Mouse (Mus musculus): ENCODE measurements around the gene Cox10. TPM values are rescaled to one million over a fixed set of nuclear protein-coding genes. Genes with fewer than 3 reads are reported as not detected.
A peak's percentile ranks its signal among the peaks of the same experiment; 100 is the strongest.

Cox10 gene
- polyA plus RNA-seq, 1 experiment = 26.1 TPM

DNA sequence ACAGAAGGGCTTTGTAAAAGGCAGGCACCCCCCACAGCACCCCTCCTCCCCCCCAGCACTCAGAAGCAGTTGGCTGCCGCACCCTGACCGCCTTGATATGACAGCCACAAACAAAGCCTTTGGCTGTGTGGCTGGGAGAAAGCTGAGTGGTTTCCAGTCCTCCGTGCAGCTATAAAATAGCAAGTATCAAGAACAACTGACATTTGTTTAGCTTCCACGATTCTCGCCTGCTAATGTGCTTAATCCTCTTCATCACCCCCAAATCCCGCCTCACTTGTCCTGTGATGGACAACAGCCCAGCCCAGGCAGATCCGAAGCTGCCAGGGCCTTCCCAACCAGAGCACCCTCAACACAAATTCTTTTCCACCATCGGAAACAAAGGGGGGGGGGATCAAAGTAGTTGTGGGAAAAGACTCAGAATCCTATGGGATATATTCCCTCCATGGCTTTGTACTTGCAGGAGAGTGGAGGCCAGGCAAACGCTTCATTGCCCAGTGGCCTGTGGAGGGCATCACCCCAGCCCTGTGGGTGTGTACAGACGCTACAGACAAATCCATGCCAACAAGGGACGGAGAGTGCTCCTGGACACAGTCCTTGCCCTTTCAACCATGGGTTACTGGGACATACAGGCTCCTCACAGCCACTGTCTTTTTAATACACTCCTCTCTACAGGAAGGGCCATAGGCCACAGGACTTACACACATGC, 109.9 kb downstream of the Cox10 start:
- peak overlapping the region; percentile 38 for H3K4me3 ChIP-seq (replicated peaks)
- no peaks in the 10 kb centered on the region for H3K9me3 ChIP-seq
- H3K4me1 ChIP-seq = peaks cover 72% of the 10 kb centered on the region
- TF ChIP-seq GATA1 (IDR thresholded peaks at IDR 0.05; ENCODE audit: borderline replicate concordance, low read length) (no peak), FLI1 (IDR thresholded peaks at IDR 0.05; ENCODE audit: low read length) (no peak)
- no peaks in the 10 kb centered on the region for H3K27me3 ChIP-seq (replicated peaks)
- peaks cover 39% of the 10 kb centered on the region for H3K36me3 ChIP-seq (replicated peaks; ENCODE audit: low read length)

DNA sequence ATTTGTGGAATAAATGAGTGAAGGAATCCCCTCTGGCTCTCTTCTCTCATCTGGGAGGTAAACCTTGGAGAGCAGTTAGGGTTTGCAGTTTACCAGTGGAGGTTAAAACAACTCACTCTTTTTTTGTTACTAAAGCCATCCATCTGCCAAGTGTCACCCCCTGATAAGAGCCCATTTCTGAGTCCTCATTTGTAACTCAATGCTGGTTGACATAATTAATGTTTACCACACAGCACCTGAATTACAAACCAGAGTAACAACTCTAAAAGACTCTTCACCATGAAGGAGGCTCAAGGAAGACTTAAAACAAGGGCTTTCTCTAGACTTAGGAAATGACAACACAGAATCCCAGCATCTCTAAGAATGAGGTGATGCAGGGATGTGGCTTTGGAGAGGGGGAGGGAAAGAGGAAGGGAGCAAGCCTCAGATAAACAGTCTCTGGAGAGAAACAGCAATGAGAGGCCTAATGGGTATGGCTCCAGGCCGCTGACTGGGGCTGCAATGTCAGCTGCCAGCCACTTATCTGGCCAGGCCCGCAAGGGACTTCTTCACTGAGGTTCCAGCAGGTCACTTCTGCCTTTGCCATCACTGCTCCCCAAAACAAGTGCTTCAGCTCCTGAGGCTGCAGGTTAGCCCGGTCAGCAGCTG, 110.8 kb downstream of the Cox10 start:
- Histone ChIP-seq H3K36me3 (replicated peaks; ENCODE audit: low read length) (peaks cover 39% of the 10 kb centered on the region), H3K9me3 (no peaks in the 10 kb centered on the region), H3K4me3 (replicated peaks) (no peak overlapping the region), H3K4me1 (peaks cover 74% of the 10 kb centered on the region), H3K27me3 (replicated peaks) (no peaks in the 10 kb centered on the region)
- no peak for TF ChIP-seq FLI1 (IDR thresholded peaks at IDR 0.05; ENCODE audit: low read length)
- peak; percentile 58; the same call in 1 of the 3 replicates for TF ChIP-seq GATA1 (IDR thresholded peaks at IDR 0.05; ENCODE audit: borderline replicate concordance, low read length)

- no peaks in the 10 kb centered on the region for H3K9me3 ChIP-seq
- H3K4me1 ChIP-seq = peaks cover 81% of the 10 kb centered on the region
- no peak overlapping the region for H3K4me3 ChIP-seq (replicated peaks)
- peaks cover 39% of the 10 kb centered on the region for H3K36me3 ChIP-seq (replicated peaks; ENCODE audit: low read length)
- TF ChIP-seq FLI1 (IDR thresholded peaks at IDR 0.05; ENCODE audit: low read length) = no peak
- no peak for TF ChIP-seq GATA1 (IDR thresholded peaks at IDR 0.05; ENCODE audit: borderline replicate concordance, low read length)
- no peaks in the 10 kb centered on the region for H3K27me3 ChIP-seq (replicated peaks)
Observed at GRCm38 (mm10) chr11:63967641-63968387, 111.5 kb downstream of the Cox10 start.

GRCm38 (mm10) chr11:63965437-63965836, 113.8 kb downstream of the Cox10 start:
- peaks cover 19% of the 10 kb centered on the region for H3K36me3 ChIP-seq (replicated peaks; ENCODE audit: low read length)
- H3K4me3 ChIP-seq (replicated peaks) = no peak overlapping the region
- H3K27me3 ChIP-seq (replicated peaks) = no peaks in the 10 kb centered on the region
- TF ChIP-seq FLI1 (IDR thresholded peaks at IDR 0.05; ENCODE audit: low read length) (no peak), GATA1 (IDR thresholded peaks at IDR 0.05; ENCODE audit: borderline replicate concordance, low read length) (no peak)
- H3K9me3 ChIP-seq = no peaks in the 10 kb centered on the region
- H3K4me1 ChIP-seq = peaks cover 72% of the 10 kb centered on the region

DNA sequence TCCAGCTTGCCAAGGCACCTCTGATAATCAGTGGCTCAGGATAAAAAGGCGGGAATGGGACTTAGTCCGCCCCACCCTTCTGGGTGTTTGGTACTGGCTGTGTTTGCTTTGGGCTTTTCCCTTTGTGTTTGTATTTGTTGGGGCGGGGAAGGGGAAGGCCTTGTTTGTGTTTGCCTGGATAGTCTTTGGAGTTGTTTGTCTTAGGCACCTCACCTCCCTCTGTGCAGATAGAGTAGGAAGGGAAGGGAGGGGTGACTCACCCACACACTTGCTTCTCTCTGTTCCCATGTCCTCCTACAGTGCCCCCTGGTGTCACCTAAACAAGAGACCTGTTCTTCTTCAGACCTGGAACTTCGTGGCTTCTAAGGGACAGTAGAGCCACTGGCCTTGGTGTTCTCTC, 122.1 kb downstream of the Cox10 start:
- H3K36me3 ChIP-seq (replicated peaks; ENCODE audit: low read length) = no peaks in the 10 kb centered on the region
- H3K9me3 ChIP-seq = peaks cover 11% of the 10 kb centered on the region
- TF ChIP-seq FLI1 (IDR thresholded peaks at IDR 0.05; ENCODE audit: low read length) (no peak), GATA1 (IDR thresholded peaks at IDR 0.05; ENCODE audit: borderline replicate concordance, low read length) (no peak)
- peaks cover 35% of the 10 kb centered on the region for H3K27me3 ChIP-seq (replicated peaks)
- peaks cover 28% of the 10 kb centered on the region for H3K4me1 ChIP-seq
- no peak overlapping the region for H3K4me3 ChIP-seq (replicated peaks)

DNA sequence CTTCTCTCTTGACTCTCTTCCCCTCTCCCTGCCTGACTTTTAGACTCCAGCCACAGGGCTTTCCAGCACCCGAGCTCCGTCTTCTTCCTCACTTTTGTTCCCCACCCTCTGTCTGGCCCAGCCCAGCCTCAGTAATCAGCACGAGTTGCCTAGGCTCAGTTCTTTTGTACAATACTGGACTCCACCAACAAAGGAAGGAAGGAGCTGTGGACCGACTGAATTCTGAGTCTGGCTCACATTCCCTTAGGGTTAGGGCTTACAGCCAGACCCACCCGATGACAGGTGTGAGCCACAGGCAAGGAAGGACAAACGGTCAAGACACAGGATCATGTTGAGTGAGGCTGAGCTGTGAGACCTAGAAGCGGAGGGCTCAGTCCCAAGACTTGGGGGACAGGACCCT, 122.5 kb downstream of the Cox10 start:
- H3K27me3 ChIP-seq (replicated peaks) = peaks cover 39% of the 10 kb centered on the region
- no peak overlapping the region for H3K4me3 ChIP-seq (replicated peaks)
- no peak for TF ChIP-seq FLI1 (IDR thresholded peaks at IDR 0.05; ENCODE audit: low read length)
- H3K4me1 ChIP-seq = peaks cover 33% of the 10 kb centered on the region
- H3K36me3 ChIP-seq (replicated peaks; ENCODE audit: low read length) = no peaks in the 10 kb centered on the region
- peaks cover 11% of the 10 kb centered on the region for H3K9me3 ChIP-seq

- H3K4me1 ChIP-seq = peaks cover 35% of the 10 kb centered on the region
- no peak overlapping the region for H3K4me3 ChIP-seq (replicated peaks)
- TF ChIP-seq FLI1 (IDR thresholded peaks at IDR 0.05; ENCODE audit: low read length) (no peak), GATA1 (IDR thresholded peaks at IDR 0.05; ENCODE audit: borderline replicate concordance, low read length) (no peak)
- peaks cover 66% of the 10 kb centered on the region for H3K27me3 ChIP-seq (replicated peaks)
- no peaks in the 10 kb centered on the region for H3K36me3 ChIP-seq (replicated peaks; ENCODE audit: low read length)
- peaks cover 15% of the 10 kb centered on the region for H3K9me3 ChIP-seq
Observed at GRCm38 (mm10) chr11:63953887-63954286, 125.4 kb downstream of the Cox10 start.

DNA sequence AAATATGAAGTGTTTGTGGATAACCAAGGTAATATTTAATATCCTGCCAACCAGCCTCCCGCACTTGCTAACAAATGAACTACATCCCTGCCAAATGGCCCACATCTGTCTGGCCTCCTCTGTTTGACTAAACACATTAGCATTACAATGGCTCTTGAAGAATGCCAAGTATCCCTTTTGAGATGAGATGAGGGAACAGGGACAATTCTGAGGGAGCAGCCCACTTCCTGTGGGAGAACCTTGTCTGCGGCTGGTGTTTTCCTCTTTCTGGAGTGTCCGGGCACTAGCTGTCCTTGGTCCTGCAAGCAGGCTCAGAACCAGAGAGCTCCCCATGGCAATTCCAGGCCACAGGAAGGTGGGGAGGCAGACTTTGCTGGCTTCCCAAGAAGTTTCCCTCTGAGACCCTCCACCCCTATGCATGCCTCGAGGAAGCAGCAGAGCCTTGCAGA, 126.5 kb downstream of the Cox10 start:
- no peaks in the 10 kb centered on the region for H3K36me3 ChIP-seq (replicated peaks; ENCODE audit: low read length)
- H3K4me1 ChIP-seq = peaks cover 33% of the 10 kb centered on the region
- H3K27me3 ChIP-seq (replicated peaks) = peaks cover 69% of the 10 kb centered on the region
- H3K4me3 ChIP-seq (replicated peaks) = no peak overlapping the region
- H3K9me3 ChIP-seq = peaks cover 23% of the 10 kb centered on the region
- TF ChIP-seq FLI1 (IDR thresholded peaks at IDR 0.05; ENCODE audit: low read length) = no peak
- no peak for TF ChIP-seq GATA1 (IDR thresholded peaks at IDR 0.05; ENCODE audit: borderline replicate concordance, low read length)

GRCm38 (mm10) chr11:63951831-63952631, 127.2 kb downstream of the Cox10 start:
- H3K9me3 ChIP-seq = peaks cover 23% of the 10 kb centered on the region
- peaks cover 67% of the 10 kb centered on the region for H3K27me3 ChIP-seq (replicated peaks)
- peak overlapping the region; percentile 76 for H3K4me3 ChIP-seq (replicated peaks)
- peaks cover 28% of the 10 kb centered on the region for H3K4me1 ChIP-seq
- TF ChIP-seq FLI1 (IDR thresholded peaks at IDR 0.05; ENCODE audit: low read length) = no peak
- TF ChIP-seq GATA1 (IDR thresholded peaks at IDR 0.05; ENCODE audit: borderline replicate concordance, low read length) = no peak
- H3K36me3 ChIP-seq (replicated peaks; ENCODE audit: low read length) = no peaks in the 10 kb centered on the region

All from megakaryocyte, embryonic 14.5 days (primary cell).